Mouse (Mus musculus): ENCODE results near the gene Arid4b.

GRCm38 (mm10) chr13:14131651-14132050 lies 68.6 kb downstream of the Arid4b start:
- TF ChIP-seq CTCF (IDR thresholded peaks at IDR 0.05; ENCODE audit: low read depth, low read length) = no peak
- no peak for TF ChIP-seq EP300 (IDR thresholded peaks at IDR 0.05; ENCODE audit: insufficient read depth, low read depth, low read length)
